Mouse (Mus musculus): ENCODE measurements around the gene Olfr338. TPM values are rescaled to one million over a fixed set of nuclear protein-coding genes. Genes with fewer than 3 reads are reported as not detected.
"Not testable (repeated sequence)": the region's sequence is repeated elsewhere in the genome, so short reads cannot be mapped to it uniquely, and the experiment has no call there.

Olfr338 gene
- not detected in 2 replicates for polyA plus RNA-seq (2016; fragmentation: Nextera tagmentation; extraction: Ambion mirVana)

DNA sequence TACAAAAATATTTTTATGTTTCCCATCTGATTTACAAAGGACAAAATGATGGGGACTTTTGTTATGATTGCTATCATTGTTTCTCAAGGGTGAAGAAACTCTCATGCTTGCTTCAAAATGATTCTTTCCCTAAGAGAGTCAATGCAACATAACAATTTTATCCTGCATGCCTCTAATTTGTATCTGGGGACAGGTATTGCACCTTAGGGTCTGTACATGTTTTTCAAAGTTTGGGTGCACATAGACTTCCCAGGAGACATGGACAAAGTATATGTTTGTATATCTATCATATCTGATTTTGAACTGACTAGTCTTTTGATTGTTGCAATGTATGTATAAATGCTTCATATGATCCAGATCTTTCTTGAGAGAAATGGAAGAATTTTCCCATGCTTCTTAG, at the start of gene Olfr338:
Gene Olfr338, plus strand, starts transcription at position 301 of the 400 bp plus-strand sequence.
- no peak within 1 kb of the TSS for H3K4me3 ChIP-seq
- ATAC-seq (ENCODE audit: low FRiP score, low read depth), result no peak
- no peaks in the 10 kb centered on the region for H3K4me1 ChIP-seq
- no peaks in the 10 kb centered on the region for H3K36me3 ChIP-seq
- peaks cover 6% of the 10 kb centered on the region for H3K9me3 ChIP-seq
- H3K27me3 ChIP-seq (replicated peaks), result no peaks in the 10 kb centered on the region
- H3K4me2 ChIP-seq (replicated peaks), result no peak within 1 kb of the TSS
- no peak within 1 kb of the TSS for H3K9ac ChIP-seq
- no peak within 1 kb of the TSS for H3K27ac ChIP-seq

DNA sequence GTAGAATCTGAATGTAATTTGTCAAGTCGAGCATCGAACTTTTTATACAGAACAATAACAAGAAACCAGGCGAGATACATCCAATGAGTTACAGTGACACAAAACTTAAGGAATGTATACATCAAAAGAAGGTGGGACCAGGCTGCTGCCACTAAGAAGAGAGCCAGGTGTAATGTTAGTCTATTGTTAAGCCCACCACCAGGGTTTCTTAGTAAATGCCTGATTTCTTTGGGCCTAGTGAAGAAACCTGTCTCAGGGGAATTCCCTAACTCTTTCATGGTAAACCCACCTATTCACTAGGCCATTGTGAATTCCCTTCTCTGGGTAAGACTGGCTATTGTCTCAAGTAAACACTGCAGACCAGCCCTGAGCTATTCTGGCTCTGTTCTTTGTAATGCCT, 41.9 kb downstream of the Olfr338 start:
- H3K27ac ChIP-seq; H3K9ac ChIP-seq; ATAC-seq (ENCODE audit: low FRiP score, low read depth); H3K4me1 ChIP-seq; H3K4me3 ChIP-seq; H3K27me3 ChIP-seq (replicated peaks); H3K4me2 ChIP-seq (replicated peaks); H3K36me3 ChIP-seq; H3K9me3 ChIP-seq: not testable (repeated sequence)
- WGBS, result 82% methylated on average over 3 of the region's 3 CpGs

DNA sequence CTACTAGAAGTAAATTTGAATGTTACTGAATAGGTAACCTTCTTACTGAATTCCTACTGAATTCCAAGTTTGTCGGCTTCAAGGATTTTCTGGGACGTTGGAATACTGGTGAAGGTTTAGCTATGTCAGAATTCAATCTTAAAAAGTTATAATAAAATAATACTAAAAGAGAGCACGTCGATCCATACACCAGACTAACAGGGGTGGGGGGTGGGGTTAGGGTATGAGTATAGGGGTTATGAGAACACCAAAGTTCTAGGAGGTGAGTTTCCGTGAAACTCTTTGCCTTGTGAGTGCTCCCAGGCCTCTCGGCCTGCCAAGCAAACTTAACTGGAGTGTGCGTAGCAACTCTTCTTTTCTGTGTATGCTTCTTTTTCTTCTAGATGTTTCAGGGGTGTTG, 42.3 kb downstream of the Olfr338 start:
- not testable (repeated sequence) for H3K4me2 ChIP-seq (replicated peaks); H3K36me3 ChIP-seq; ATAC-seq (ENCODE audit: low FRiP score, low read depth); H3K9me3 ChIP-seq; H3K27me3 ChIP-seq (replicated peaks); H3K4me3 ChIP-seq; H3K4me1 ChIP-seq; H3K27ac ChIP-seq; H3K9ac ChIP-seq
- WGBS, result 89% methylated on average over 7 of the region's 7 CpGs

DNA sequence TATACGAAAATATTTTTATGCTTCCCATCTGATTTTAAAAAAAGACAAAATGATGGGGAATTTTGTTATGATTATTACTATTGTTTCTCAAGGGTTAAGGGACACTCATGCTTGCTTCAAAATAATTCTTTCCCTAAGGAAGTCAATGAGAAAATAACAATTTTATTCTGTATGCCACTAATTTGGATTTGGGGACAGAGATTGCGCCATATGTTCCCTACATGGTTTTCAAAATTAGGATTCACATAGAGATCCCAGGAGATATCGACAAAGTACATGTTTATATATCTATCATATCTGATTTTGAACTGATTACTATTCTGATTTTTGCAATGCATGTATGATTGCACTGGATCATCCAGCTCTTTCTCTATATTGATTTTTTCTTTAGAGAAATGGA, 45.3 kb downstream of the Olfr338 start, which contains the start of gene Olfr339:
Gene Olfr339, plus strand, starts transcription at position 301 of the 400 bp plus-strand sequence.
- H3K4me1 ChIP-seq, result no peaks in the 10 kb centered on the region
- no peak within 1 kb of the TSS for H3K4me3 ChIP-seq
- H3K4me2 ChIP-seq (replicated peaks), result no peak within 1 kb of the TSS
- 84% methylated on average over 3 of the region's 3 CpGs for WGBS
- no peaks in the 10 kb centered on the region for H3K27me3 ChIP-seq (replicated peaks)
- H3K9ac ChIP-seq, result no peak within 1 kb of the TSS
- no peak within 1 kb of the TSS for H3K27ac ChIP-seq
- peaks cover 7% of the 10 kb centered on the region; the same call in 1 of the 2 replicates for H3K9me3 ChIP-seq
- ATAC-seq (ENCODE audit: low FRiP score, low read depth), result no peak
- H3K36me3 ChIP-seq, result no peaks in the 10 kb centered on the region

Other genes with a start within 250 kb of the Olfr338 start
- 23.1 and 23.8 TPM in 2 replicates for gene Mrrf, start 237.1 kb upstream of the Olfr338 start, polyA plus RNA-seq (2016; fragmentation: Nextera tagmentation; extraction: Ambion mirVana)
- gene Rbm18, start 236.7 kb upstream of the Olfr338 start, polyA plus RNA-seq (2016; fragmentation: Nextera tagmentation; extraction: Ambion mirVana), result 127 and 128 TPM in 2 replicates
- 6.0 and 6.9 TPM in 2 replicates for gene Ptgs1, start 143.1 kb upstream of the Olfr338 start, polyA plus RNA-seq (2016; fragmentation: Nextera tagmentation; extraction: Ambion mirVana)
- gene Olfr339, start 45.4 kb downstream of the Olfr338 start, polyA plus RNA-seq (2016; fragmentation: Nextera tagmentation; extraction: Ambion mirVana), result not detected in 2 replicates
- not detected in 2 replicates for gene Olfr340, start 79.1 kb downstream of the Olfr338 start, polyA plus RNA-seq (2016; fragmentation: Nextera tagmentation; extraction: Ambion mirVana)
- gene Olfr341, start 108.9 kb downstream of the Olfr338 start, polyA plus RNA-seq (2016; fragmentation: Nextera tagmentation; extraction: Ambion mirVana), result not detected in 2 replicates
- gene Olfr342, start 151.5 kb downstream of the Olfr338 start, polyA plus RNA-seq (2016; fragmentation: Nextera tagmentation; extraction: Ambion mirVana), result not detected in 2 replicates
- not detected in 2 replicates for gene Olfr344, start 193.1 kb downstream of the Olfr338 start, polyA plus RNA-seq (2016; fragmentation: Nextera tagmentation; extraction: Ambion mirVana)

Measured in neural tube, embryonic 12.5 days (tissue).